Mouse (Mus musculus): ENCODE measurements around the gene Gm49387.
A peak's percentile ranks its signal among the peaks of the same experiment; 100 is the strongest.
"Not testable (repeated sequence)": the region's sequence is repeated elsewhere in the genome, so short reads cannot be mapped to it uniquely, and the experiment has no call there.

Gm49387 gene

GRCm38 (mm10) chr14:31630677-31631076 is 10.0 kb downstream of the Gm49387 start:
- DNase-seq: no peak

GRCm38 (mm10) chr14:31622748-31623147 is 17.9 kb downstream of the Gm49387 start:
- DNase-seq: no peak

- DNase-seq: no peak
These were observed 20.0 kb downstream of the Gm49387 start for GRCm38 (mm10) chr14:31620591-31621223.

GRCm38 (mm10) chr14:31617997-31618396 is 22.7 kb downstream of the Gm49387 start:
- no peak for DNase-seq

- no peak for DNase-seq
These were observed 23.5 kb downstream of the Gm49387 start for GRCm38 (mm10) chr14:31617204-31617603.

- DNase-seq: no peak
These were observed 27.0 kb downstream of the Gm49387 start for GRCm38 (mm10) chr14:31613671-31614070.

GRCm38 (mm10) chr14:31611986-31612385 is 28.7 kb downstream of the Gm49387 start:
- DNase-seq: no peak

- peak; percentile 5 to 11 for DNase-seq
These were observed 35.2 kb downstream of the Gm49387 start for GRCm38 (mm10) chr14:31605514-31605913.

- DNase-seq: peak; percentile 22 to 29
These were observed 35.8 kb downstream of the Gm49387 start for GRCm38 (mm10) chr14:31604916-31605315.

- DNase-seq: not testable (repeated sequence)
These were observed 38.1 kb downstream of the Gm49387 start for GRCm38 (mm10) chr14:31602616-31602979.

- no peak for DNase-seq
These were observed 38.6 kb downstream of the Gm49387 start for GRCm38 (mm10) chr14:31601908-31602615.

- DNase-seq: no peak
These were observed 43.2 kb downstream of the Gm49387 start for GRCm38 (mm10) chr14:31597446-31597845.

GRCm38 (mm10) chr14:31596408-31596807 is 44.3 kb downstream of the Gm49387 start:
- no peak for DNase-seq

GRCm38 (mm10) chr14:31594693-31595092 is 46.0 kb downstream of the Gm49387 start:
- DNase-seq: no peak

GRCm38 (mm10) chr14:31593036-31593435 is 47.6 kb downstream of the Gm49387 start:
- no peak for DNase-seq

- no peak for DNase-seq
These were observed 49.4 kb downstream of the Gm49387 start, which contains the start of gene Colq for GRCm38 (mm10) chr14:31591243-31591642. Colq (minus strand) TSS chr14:31591343.

- no peak for DNase-seq
These were observed 54.2 kb downstream of the Gm49387 start for GRCm38 (mm10) chr14:31586451-31586850.

GRCm38 (mm10) chr14:31583082-31583481 is 57.6 kb downstream of the Gm49387 start:
- no peak for DNase-seq

- DNase-seq: no peak
These were observed 62.5 kb downstream of the Gm49387 start for GRCm38 (mm10) chr14:31577966-31578735.

GRCm38 (mm10) chr14:31576846-31577697 is 63.6 kb downstream of the Gm49387 start:
- DNase-seq: no peak

- no peak for DNase-seq
These were observed 64.8 kb downstream of the Gm49387 start for GRCm38 (mm10) chr14:31575866-31576265.

- no peak for DNase-seq
These were observed 65.6 kb downstream of the Gm49387 start for GRCm38 (mm10) chr14:31574903-31575665.

Measured in cerebellum, adult 18-20 months (tissue).